14 mouse cellular contexts compared by ENCODE assay signal in genomic region chr16:93685783-93686182, GRCm38 (mm10). TPM values are rescaled to one million over a fixed set of nuclear protein-coding genes. Genes with fewer than 3 reads are reported as not detected.
"Had no signal": no experiment of that assay in that cellular context is flagged by ENCODE, and none has a peak within 500 bp of the region (broad histone marks: within the 10 kb centered on the region; RNA-seq: fewer than 3 reads in every experiment).

No protein-coding gene starts in this region.

RNA-seq across cellular contexts. Expression of gene Gm5678, which starts 57.9 kb away (rescaled TPM):
- total RNA-seq: megakaryocyte-erythroid progenitor cell, adult 5-6 weeks had no signal
- polyA plus RNA-seq: limb, embryonic 10.5 days; limb, embryonic 14.5 days; liver, embryonic 11.5 days; liver, embryonic 16.5 days; lung, embryonic 15.5 days; midbrain, embryonic 12.5 days; midbrain, embryonic 16.5 days; neural tube, embryonic 11.5 days; neural tube, embryonic 15.5 days; stomach, embryonic 14.5 days; testis, adult 2 months; thymus, adult 2 months; urinary bladder, adult 2 months had no signal
